In the genomic region with DNA sequence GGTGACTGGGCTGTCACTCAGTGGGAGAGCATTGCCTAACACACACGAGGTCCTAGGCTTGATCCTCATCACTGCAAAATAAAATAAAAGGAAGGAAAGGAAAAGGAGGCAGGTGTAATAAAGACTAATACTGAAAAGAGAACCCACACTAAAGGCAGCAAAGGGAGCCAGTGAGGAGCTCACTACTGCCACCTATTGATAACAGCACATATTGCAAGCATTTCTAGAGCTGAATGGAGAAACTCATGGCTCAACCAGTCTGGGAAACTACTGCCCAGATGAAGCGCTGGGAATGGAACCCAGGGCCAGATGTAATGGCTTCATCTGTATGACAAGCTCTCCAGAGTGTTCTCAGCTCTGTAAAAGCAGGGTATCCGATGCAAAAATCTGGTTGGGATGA, we compare ENCODE assay signal across 8 mouse cellular contexts. TPM values are rescaled to one million over a fixed set of nuclear protein-coding genes. Genes with fewer than 3 reads are reported as not detected.
DNase-seq lines count a peak whose midpoint lies in the region; TF ChIP-seq lines count a peak whose summit lies in the region.

No protein-coding gene starts in this region.

- intact Hi-C loops in gastrocnemius, adult 2 months (cut with DNase I), result loop anchor here (1.0 kb wide), 1 partner anchor 63 kb away; no protein-coding TSS in a partner anchor

- peak overlapping the region; percentile 28; the same call in 1 of the 2 replicates for H3K27ac ChIP-seq in gastrocnemius, adult 2 months

- no peak overlapping the region for H3K4me3 ChIP-seq in gastrocnemius, adult 2 months

- DNase-seq in gastrocnemius, adult 2 months, result no peak
- no peak for DNase-seq in gastrocnemius, adult 8-10 months (ENCODE audit: low spot score in 2 of 2)
- DNase-seq in right cerebral cortex, postnatal 10 days (ENCODE audit: low spot score in 2 of 2), result peak; percentile 38 to 49
- no peak for DNase-seq in right cerebral cortex, postnatal 4 days
- peak; percentile 56 for DNase-seq in c-Kit-positive CD71-negative TER-119-negative erythroid progenitor cells, embryonic 14.5 days (ENCODE audit: low read depth)
- DNase-seq in heart, postnatal 4 days, result peak; percentile 48
- peak; percentile 72 for DNase-seq in retina, embryonic 14.5 days (ENCODE audit: low spot score)
- no peak for DNase-seq in Muller cell, postnatal 12 days (ENCODE audit: inconsistent ontology term)

- peak; percentile 86 for TF ChIP-seq CTCF in gastrocnemius, adult 2 months (IDR thresholded peaks at IDR 0.05)

RNA-seq across cellular contexts. Expression of a gene that starts 15.0 kb away (rescaled TPM):
- total RNA-seq in gastrocnemius, adult 2 months (2021), result 10 to 100 TPM; 15.6 to 18.0 TPM
- 10 to 100 TPM; 13.0 to 19.2 (median 17.3) TPM for total RNA-seq in gastrocnemius, adult 8-10 months (2022)
- 10 to 100 TPM; 35.7 to 36.0 TPM for total RNA-seq in heart, postnatal 4 days (2021)

Comparison
In these comparisons a context has a peak if more than half of its experiments do, and no peak if none do; other contexts are left out.
1. DNase-seq: peak in right cerebral cortex, postnatal 10 days (2 of 2), c-Kit-positive CD71-negative TER-119-negative erythroid progenitor cells, embryonic 14.5 days (single experiment), heart, postnatal 4 days (single experiment) and retina, embryonic 14.5 days (single experiment); none in gastrocnemius, adult 2 months (single experiment), gastrocnemius, adult 8-10 months (0 of 2), right cerebral cortex, postnatal 4 days (single experiment) and Muller cell, postnatal 12 days (single experiment).